Mouse (Mus musculus): Measurements from ENCODE around the gene Casz1. TPM values are rescaled to one million over a fixed set of nuclear protein-coding genes. Genes with fewer than 3 reads are reported as not detected.

Casz1 gene
- total RNA-seq, 2 experiments from 2014 or later = 1.2 to 2.5 TPM

DNA sequence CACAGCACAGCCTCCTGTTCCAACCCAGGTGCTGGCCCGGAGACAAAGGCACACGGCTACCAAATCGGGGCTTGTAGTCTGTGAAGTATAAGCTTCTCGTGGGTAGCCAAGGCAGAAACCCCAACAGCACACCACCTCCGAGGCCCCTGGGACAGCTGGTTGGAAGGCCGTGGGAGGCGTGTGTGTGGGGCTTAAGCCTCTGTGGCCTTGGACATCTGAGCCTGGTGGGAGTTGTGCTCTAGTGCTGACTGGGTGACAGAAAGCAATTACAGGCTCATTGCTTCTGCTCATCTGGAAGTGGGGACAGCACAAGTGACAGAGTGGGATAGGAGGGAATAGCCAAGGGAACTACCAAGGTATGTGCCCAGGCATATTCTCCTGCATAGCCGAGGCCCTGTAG lies 119.7 kb downstream of the Casz1 start:
- ATAC-seq (replicated peaks; ENCODE audit: low FRiP score, poor library complexity, severe bottlenecking) = no peak

GRCm38 (mm10) chr4:148925589-148926359 lies 121.5 kb downstream of the Casz1 start:
- no peak for ATAC-seq (replicated peaks; ENCODE audit: low FRiP score, poor library complexity, severe bottlenecking)

- no peak for ATAC-seq (replicated peaks; ENCODE audit: low FRiP score, poor library complexity, severe bottlenecking)
These were observed 122.2 kb downstream of the Casz1 start for GRCm38 (mm10) chr4:148926459-148926858.

DNA sequence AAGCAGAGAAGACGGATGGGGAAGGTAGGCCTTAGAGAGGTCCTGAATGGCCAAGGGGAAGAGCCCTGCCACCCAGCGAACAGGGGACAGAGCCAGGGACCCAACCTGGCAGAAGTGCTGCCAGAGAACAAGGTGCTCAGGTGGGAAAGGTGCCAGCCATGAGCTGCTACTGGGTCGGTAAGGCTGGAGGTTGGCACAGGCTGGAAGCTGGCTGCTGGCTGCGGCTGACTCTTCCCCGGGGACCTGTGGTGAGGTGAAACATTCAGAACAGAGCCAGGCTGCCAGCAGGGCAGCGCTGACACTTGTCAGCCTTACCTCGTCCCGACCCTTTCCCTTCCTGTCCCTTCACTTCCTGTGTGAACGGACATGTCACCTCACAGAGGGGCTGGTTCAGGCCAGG lies 124.1 kb downstream of the Casz1 start:
- no peak for ATAC-seq (replicated peaks; ENCODE audit: low FRiP score, poor library complexity, severe bottlenecking)

GRCm38 (mm10) chr4:148928876-148929275 lies 124.6 kb downstream of the Casz1 start:
- ATAC-seq (replicated peaks; ENCODE audit: low FRiP score, poor library complexity, severe bottlenecking) = no peak

DNA sequence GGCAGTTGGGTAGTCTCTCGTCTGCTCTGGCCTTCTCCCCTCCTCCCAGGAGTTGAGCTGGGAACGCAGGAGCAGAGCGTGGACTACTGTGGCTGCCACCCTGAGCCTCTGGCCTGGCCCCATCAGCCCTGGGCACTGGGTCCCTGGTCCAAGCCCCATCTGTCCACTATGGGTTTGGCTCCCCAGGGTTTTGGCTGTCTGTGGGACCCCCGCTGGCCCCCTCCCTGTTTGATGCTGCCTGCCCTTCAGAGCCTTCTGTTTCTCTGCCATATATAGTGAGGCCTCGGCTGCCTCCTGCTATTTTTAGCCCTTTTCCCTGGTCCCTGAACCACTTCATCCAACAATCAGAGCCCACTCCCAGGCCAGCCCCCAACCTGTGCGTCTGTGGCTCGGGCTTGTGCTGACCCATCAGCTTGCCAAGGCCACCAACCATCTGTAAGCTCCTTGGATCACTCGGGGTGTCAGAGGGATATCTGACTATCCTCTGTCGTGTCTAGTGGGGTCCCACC lies 126.5 kb downstream of the Casz1 start:
- ATAC-seq (replicated peaks; ENCODE audit: low FRiP score, poor library complexity, severe bottlenecking) = no peak

GRCm38 (mm10) chr4:148933109-148933508 lies 128.9 kb downstream of the Casz1 start:
- ATAC-seq (replicated peaks; ENCODE audit: low FRiP score, poor library complexity, severe bottlenecking) = no peak

- no peak for ATAC-seq (replicated peaks; ENCODE audit: low FRiP score, poor library complexity, severe bottlenecking)
These were observed 131.0 kb downstream of the Casz1 start for GRCm38 (mm10) chr4:148935211-148935610.

DNA sequence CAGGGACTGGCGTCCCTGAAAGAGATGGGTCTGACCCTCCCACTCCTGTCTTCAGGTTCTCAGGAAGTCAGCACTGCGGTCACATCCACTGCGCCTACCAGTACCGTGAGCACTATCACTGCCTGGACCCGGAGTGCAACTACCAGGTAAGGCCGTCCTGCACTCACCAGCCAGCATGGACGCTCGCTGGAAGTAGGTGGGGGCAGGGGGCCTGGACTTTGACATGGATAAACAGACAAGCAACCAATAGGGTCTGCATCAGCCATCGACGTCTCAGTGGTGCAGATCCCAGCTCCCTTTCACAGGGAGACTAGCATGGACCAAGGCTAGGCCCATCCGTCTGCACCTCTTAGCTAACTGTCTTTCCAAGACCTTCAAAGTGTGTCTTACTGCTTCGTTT lies 131.9 kb downstream of the Casz1 start:
- ATAC-seq (replicated peaks; ENCODE audit: low FRiP score, poor library complexity, severe bottlenecking) = no peak

- no peak for ATAC-seq (replicated peaks; ENCODE audit: low FRiP score, poor library complexity, severe bottlenecking)
These were observed 132.5 kb downstream of the Casz1 start for GRCm38 (mm10) chr4:148936727-148937126.

DNA sequence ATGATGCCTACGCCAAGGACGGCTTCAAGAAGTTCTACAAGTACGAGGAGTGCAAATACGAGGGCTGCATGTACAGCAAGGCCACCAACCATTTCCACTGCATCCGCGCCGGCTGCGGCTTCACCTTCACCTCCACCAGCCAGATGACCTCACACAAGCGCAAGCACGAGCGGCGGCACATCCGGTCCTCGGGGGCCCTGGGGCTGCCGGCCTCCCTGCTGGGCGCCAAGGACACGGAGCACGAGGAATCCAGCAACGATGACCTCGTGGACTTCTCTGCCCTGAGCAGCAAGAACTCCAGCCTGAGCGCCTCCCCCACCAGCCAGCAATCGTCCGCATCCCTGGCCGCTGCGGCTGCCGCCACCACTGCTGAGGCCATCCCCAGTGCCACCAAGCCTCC lies 134.3 kb downstream of the Casz1 start:
- ATAC-seq (replicated peaks; ENCODE audit: low FRiP score, poor library complexity, severe bottlenecking) = no peak

DNA sequence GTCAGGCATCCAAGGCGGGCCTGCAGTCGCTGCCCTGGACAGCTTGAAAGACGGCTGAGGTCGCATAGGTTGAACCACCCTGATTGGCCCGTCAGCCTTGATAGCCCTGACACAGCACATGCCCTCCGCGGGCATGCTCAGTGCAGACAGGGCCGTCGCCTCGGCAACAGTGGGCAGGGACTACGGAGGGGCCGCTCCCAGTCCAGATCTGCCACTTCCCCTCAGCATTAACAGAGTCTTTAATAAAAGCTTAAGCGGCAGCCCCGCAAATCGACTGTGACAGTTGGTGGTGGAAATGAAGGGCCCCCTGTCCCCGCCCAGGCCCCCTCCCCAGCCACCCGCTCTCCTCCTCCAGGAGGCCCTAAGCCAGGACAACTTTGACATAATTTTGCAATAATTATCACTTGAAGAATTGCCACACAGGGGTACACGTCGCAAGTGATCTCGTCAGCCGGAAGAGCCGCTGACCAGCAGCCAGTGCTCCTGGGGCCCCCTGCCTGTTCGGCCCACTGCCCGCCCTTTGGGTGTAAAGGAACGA lies 136.5 kb downstream of the Casz1 start:
- no peak for ATAC-seq (replicated peaks; ENCODE audit: low FRiP score, poor library complexity, severe bottlenecking)

DNA sequence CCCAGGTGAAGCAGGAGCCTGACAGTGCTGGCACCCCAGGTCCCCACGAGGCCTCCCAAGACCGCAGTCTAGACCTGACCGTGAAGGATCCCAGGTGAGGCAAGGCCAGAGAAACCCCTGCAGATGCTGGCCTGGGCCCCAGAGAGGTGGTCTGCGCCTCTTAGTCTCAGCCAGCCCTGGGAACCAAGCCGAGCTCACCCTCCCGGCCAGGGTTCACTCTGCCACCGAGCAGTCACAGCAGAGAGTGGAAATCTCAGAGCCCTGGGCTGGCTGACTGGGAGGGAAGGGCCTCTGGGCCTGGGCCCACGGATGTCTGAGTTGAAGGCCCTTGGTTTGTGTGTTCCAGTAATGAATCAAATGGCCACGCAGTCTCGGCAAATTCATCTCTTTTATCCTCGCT lies 137.1 kb downstream of the Casz1 start:
- ATAC-seq (replicated peaks; ENCODE audit: low FRiP score, poor library complexity, severe bottlenecking) = no peak

DNA sequence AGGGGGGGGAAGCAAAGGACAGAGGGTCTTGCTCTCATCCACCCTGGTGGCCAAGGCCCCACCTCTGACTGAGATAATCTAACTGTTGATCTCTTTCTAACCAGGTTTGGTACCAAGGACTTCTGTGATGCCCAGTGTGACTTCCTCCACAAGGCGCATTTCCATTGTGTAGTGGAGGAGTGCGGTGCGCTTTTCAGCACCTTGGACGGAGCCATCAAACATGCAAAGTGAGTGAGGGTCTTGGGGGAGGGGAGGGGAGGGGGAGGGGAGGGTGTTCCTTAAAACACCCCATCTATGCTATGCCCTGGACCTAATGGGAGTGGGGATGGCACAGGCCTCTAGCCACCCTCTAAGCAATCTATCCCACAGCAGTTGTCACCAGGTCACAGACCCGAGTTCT lies 138.9 kb downstream of the Casz1 start:
- no peak for ATAC-seq (replicated peaks; ENCODE audit: low FRiP score, poor library complexity, severe bottlenecking)

- ATAC-seq (replicated peaks; ENCODE audit: low FRiP score, poor library complexity, severe bottlenecking) = no peak
These were observed 141.2 kb downstream of the Casz1 start for GRCm38 (mm10) chr4:148945476-148945881.

- no peak for ATAC-seq (replicated peaks; ENCODE audit: low FRiP score, poor library complexity, severe bottlenecking)
These were observed 141.8 kb downstream of the Casz1 start for GRCm38 (mm10) chr4:148946071-148946470.

DNA sequence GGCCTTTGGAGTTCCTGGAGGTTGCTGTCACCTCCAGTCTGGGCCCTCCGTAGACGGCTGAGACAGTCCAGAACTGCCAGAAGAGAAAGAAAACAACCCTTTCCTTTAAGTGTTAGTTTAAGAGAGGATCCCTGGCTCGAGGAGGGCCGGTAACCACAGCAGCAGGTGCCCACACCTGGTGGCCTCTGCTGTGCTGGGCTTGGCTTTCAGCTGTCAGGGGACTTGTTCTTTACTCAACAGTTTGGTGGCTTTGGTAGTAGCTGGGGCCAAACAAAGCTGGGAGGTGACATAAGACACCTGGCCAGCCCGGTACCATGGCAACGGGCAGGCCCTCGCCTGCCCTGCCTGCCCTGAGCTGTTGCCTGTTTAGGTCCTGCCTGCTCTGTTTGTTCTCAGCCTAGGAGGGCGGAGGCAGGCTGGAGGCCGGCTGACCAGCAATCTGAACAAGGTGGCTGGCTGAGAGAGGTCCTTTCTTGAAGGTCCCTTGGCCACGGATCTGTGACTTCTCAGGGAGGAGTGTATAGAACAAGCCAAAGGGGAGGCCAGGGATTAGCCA lies 143.7 kb downstream of the Casz1 start:
- no peak for ATAC-seq (replicated peaks; ENCODE audit: low FRiP score, poor library complexity, severe bottlenecking)

- ATAC-seq (replicated peaks; ENCODE audit: low FRiP score, poor library complexity, severe bottlenecking) = no peak
These were observed 146.3 kb downstream of the Casz1 start for GRCm38 (mm10) chr4:148950487-148950886.

DNA sequence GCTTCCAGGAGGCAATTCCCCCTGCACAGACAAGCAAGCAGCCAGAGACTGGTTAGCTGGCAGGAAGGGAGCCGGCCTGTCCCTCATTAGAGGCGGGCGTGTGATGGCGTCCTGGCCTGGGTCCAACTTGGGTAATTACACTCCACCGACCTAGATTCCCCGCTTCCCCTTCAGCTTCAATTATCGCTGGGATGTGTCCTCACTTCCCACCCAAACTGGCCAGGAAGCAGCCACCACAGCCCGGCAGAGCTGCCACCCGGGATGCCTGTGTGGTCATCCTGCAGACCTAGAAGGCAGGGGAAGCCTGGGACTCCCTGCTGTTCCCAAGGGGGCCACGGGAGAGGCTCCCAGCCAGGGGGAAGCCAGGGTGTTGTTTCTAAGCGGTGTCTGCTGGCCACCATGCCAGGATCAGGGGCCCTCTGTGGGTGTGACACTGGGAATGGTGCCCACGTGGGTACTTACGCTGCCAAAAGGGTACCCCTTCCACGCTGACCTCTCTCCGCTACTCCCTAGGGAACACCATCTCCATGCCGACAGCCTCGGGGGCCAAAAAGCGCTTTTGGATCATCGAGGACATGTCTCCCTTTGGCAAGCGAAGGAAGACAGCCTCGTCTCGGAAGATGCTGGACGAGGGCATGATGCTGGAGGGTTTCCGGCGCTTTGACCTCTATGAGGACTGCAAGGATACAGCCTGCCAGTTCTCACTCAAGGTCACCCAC lies 146.9 kb downstream of the Casz1 start:
- ATAC-seq (replicated peaks; ENCODE audit: low FRiP score, poor library complexity, severe bottlenecking) = no peak

GRCm38 (mm10) chr4:148951821-148952291 lies 147.6 kb downstream of the Casz1 start:
- no peak for ATAC-seq (replicated peaks; ENCODE audit: low FRiP score, poor library complexity, severe bottlenecking)

Measured in erythroblast, adult 5-6 weeks (primary cell).